Mouse (Mus musculus) layer of hippocampus, postnatal 25 days (tissue): ENCODE measurements around the gene Slc27a5. TPM values are rescaled to one million over a fixed set of nuclear protein-coding genes. Genes with fewer than 3 reads are reported as not detected.

ENCODE experiments used
- DNase-seq, 2 experiments: peaks; one replicate each; pipeline ENCODE4 v3.0.0; 2022; ENCODE audit warnings: mixed read lengths in 2 of 2, low spot score in 1 of 2; ENCODE audit errors: extremely low spot score in 1 of 2
- total RNA-seq, 2 experiments: library from RNA; stranded (reverse); gene quantifications; 2 replicates each; pipeline ENCODE4 v1.2.3; 2021

Slc27a5 gene
- total RNA-seq, 2 experiments from 2014 or later: 0.22 to 0.47 TPM

GRCm38 (mm10) chr7:13025511-13026112 lies 27.6 kb upstream of the Slc27a5 start:
- DNase-seq: no peak

- DNase-seq: peak; percentile 79
Measured at GRCm38 (mm10) chr7:13024805-13025204, 26.8 kb upstream of the Slc27a5 start.

- peak; percentile 93 to 99 for DNase-seq
Measured at GRCm38 (mm10) chr7:13023928-13024731, 26.1 kb upstream of the Slc27a5 start.

- peak in 1 of 2 experiments; percentile 17 for DNase-seq
Measured at GRCm38 (mm10) chr7:13022773-13023535, 25.0 kb upstream of the Slc27a5 start.

GRCm38 (mm10) chr7:13015217-13015616 lies 17.2 kb upstream of the Slc27a5 start:
- DNase-seq: no peak

GRCm38 (mm10) chr7:13014275-13014839 lies 16.4 kb upstream of the Slc27a5 start:
- no peak for DNase-seq

- no peak for DNase-seq
Measured at GRCm38 (mm10) chr7:13013671-13014070, 15.7 kb upstream of the Slc27a5 start.

- DNase-seq: no peak
Measured at GRCm38 (mm10) chr7:13010005-13010908, 12.3 kb upstream of the Slc27a5 start, which contains the start of gene Zbtb45. TSS of gene Zbtb45 (minus strand) at chr7:13010034.

- peak; percentile 91 to 95 for DNase-seq
Measured at GRCm38 (mm10) chr7:13009143-13010004, 11.4 kb upstream of the Slc27a5 start.

GRCm38 (mm10) chr7:13007341-13008092 lies 9.5 kb upstream of the Slc27a5 start:
- DNase-seq: no peak

GRCm38 (mm10) chr7:13006531-13006930 lies 8.5 kb upstream of the Slc27a5 start:
- DNase-seq: no peak

GRCm38 (mm10) chr7:13006011-13006410 lies 8.0 kb upstream of the Slc27a5 start:
- DNase-seq: peak in 1 of 2 experiments; percentile 6

GRCm38 (mm10) chr7:13003380-13003779 lies 5.4 kb upstream of the Slc27a5 start:
- no peak for DNase-seq

- no peak for DNase-seq
Measured at GRCm38 (mm10) chr7:13001584-13001983, 3.6 kb upstream of the Slc27a5 start.

- no peak for DNase-seq
Measured at GRCm38 (mm10) chr7:12998851-12999250, 859 bp upstream of the Slc27a5 start, which contains the start of gene Trim28. TSS of gene Trim28 (plus strand) at chr7:12999114.

- no peak for DNase-seq
Measured at GRCm38 (mm10) chr7:12997230-12997629, 762 bp downstream of the Slc27a5 start.

- DNase-seq: no peak
Measured at GRCm38 (mm10) chr7:12995862-12996261, 2.1 kb downstream of the Slc27a5 start.

- DNase-seq: no peak
Measured at GRCm38 (mm10) chr7:12993148-12993547, 4.8 kb downstream of the Slc27a5 start.
